Comparison of ENCODE assay signal across 27 mouse cellular contexts in genomic region chr12:44411031-44411430, GRCm38 (mm10).
A peak's percentile ranks its signal among the peaks of the same experiment; 100 is the strongest.
DNase-seq lines count a peak whose midpoint lies in the region; ATAC-seq and TF ChIP-seq lines count a peak whose summit lies in the region.
"Had no signal": no experiment of that assay in that cellular context is flagged by ENCODE, and none has a peak within 500 bp of the region (broad histone marks: within the 10 kb centered on the region; RNA-seq: fewer than 3 reads in every experiment).

No protein-coding gene starts in this region.

- peak; percentile 15; the same call in 1 of the 2 replicates for ATAC-seq in frontal cortex, adult (ENCODE audit: low TSS enrichment)
- ATAC-seq: forebrain, embryonic 16.5 days; lung, postnatal 0 days; midbrain, embryonic 13.5 days; Patski had no signal

- DNase-seq in frontal cortex, postnatal 10 days (ENCODE audit: low spot score in 2 of 2), result no peak
- no peak for DNase-seq in left cerebral cortex, adult 2 months (ENCODE audit: extremely low spot score in 1 of 2, low spot score in 2 of 2)
- DNase-seq in left cerebral cortex, adult 9 months (ENCODE audit: low spot score in 2 of 2), result no peak
- DNase-seq in cerebellum, postnatal 10 days, result peak; percentile 52 to 57
- DNase-seq in kidney, adult 18-20 months, result no peak
- DNase-seq in heart, postnatal 36 days, result no peak
- DNase-seq: adrenal gland, postnatal 10 days; heart, adult 2 months; kidney, adult 11 months; kidney, postnatal 36 days; left cerebral cortex, postnatal 4 days; liver, embryonic 13.5 days; lung, adult 18-20 months; lung, postnatal 4 days; right cerebral cortex, postnatal 4 days; thymus, adult 2 months; thymus, postnatal 36 days had no signal

- no peak for TF ChIP-seq CTCF in left cerebral cortex, adult 2 months (IDR thresholded peaks at IDR 0.05)

- H3K27ac ChIP-seq in left cerebral cortex, adult 2 months, result peak overlapping the region; percentile 65; the same call in 1 of the 2 replicates
- H3K27ac ChIP-seq: embryonic facial prominence, embryonic 13.5 days; forebrain, embryonic 10.5 days; heart, adult 2 months; hindbrain, embryonic 14.5 days; liver, embryonic 13.5 days; midbrain, embryonic 13.5 days; neural tube, embryonic 13.5 days had no signal

- intact Hi-C loops in left cerebral cortex, adult 2 months (cut with DNase I), result no loop called here
- intact Hi-C loops in heart, postnatal 36 days (cut with DNase I), result no loop called here

- no peak overlapping the region for H3K4me3 ChIP-seq in left cerebral cortex, adult 2 months
- H3K4me3 ChIP-seq: embryonic facial prominence, embryonic 13.5 days; forebrain, embryonic 10.5 days; heart, adult 2 months; heart, embryonic 12.5 days; liver, embryonic 13.5 days; midbrain, embryonic 13.5 days; neural tube, embryonic 13.5 days had no signal

Comparison
In these comparisons a context has a peak if more than half of its experiments do, and no peak if none do; other contexts are left out.
1. DNase-seq: peak in cerebellum, postnatal 10 days (2 of 2); none in frontal cortex, postnatal 10 days (0 of 2), left cerebral cortex, adult 2 months (0 of 2), left cerebral cortex, adult 9 months (0 of 2), kidney, adult 18-20 months (single experiment) and heart, postnatal 36 days (0 of 2).